Mouse (Mus musculus): ENCODE data around the gene Lenep. TPM values are rescaled to one million over a fixed set of nuclear protein-coding genes. Genes with fewer than 3 reads are reported as not detected.

Lenep gene
- total RNA-seq, 2 experiments from 2014 or later: 0.24 to 0.72 TPM

DNA sequence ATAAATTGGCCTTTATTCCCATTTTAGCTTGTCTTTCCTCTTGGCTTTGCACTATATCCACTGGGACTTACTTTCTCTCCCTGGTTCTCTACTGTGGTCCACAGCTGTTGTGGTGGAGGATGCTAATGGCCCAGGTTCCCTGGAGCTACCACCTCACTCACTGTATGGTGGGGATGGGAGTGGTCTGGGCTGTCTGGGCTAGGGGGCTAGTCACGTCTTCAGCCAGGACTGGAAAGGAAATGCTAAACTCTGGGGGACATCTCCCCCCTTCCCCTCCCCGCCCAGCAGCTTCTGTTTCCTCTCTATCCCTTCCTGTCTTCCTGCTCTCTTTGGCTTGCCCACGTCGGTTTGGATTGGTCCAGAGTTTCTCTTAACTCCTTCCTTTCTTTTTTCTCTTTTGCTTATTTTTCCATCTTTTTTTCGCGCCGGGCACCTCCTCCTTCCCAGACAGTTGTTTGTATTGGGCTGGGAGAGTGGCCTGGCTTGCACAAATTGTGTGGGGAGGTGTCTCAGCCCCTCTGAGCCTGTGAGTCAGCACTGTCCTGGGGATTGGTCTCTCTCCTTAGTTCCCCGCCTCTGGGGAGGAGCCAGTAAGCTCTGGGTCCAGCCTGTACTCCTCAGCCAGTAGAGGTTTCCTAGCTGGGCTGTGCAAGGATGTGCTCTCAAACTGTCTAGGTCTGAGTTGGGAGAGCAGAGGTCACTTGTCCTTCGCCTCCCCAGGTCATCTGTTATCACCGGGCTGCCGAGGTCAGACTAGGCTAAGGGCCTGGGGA lies 18.6 kb upstream of the Lenep start:
- intact Hi-C loops (cut with DNase I): loop anchor here (2.0 kb wide), 1 partner anchor 16 kb away; the partner anchor contains the start of gene Pbxip1
- peak; percentile 74 to 82 for DNase-seq

DNA sequence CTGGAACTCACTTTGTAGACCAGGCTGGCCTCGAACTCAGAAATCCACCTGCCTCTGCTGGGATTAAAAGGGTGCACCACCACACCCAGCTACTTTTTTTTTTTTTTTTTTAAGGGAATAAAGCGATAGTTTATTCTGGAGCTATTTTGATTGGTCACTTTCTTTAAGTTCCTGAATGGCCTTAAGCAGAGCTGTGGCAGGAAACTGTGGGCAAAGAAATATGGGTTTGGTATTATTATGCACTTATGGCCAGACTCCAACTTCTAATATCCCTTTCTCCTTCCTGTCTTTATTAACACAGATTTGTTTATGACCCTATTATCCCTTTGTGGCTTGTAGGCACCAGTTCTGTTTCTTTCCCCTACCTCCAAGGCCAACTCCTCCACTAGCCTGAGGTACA lies 17.8 kb upstream of the Lenep start:
- intact Hi-C loops (cut with DNase I): loop anchor here (2.0 kb wide), 1 partner anchor 16 kb away; the partner anchor contains the start of gene Pbxip1
- DNase-seq: no peak

DNA sequence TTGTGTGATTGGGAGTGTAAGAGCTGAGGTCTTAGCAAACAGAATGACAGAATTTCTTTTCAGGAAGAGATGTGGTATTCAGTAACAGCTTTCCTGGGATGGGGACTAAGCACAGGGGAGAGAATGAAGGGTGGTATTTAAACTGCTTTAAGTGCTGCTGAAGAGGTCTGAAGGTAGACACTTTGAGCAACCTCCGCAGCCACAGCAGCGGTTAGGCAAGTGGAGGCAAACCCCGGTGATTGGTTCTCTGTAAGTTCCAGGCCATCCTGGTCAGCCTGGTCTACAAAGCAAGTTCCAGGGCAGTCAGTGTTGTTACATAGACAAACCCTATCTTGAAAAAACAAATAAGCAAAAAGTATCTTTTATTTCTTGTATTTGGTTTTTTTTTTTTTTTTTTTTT lies 17.4 kb upstream of the Lenep start:
- intact Hi-C loops (cut with DNase I): loop anchor here (2.0 kb wide), 1 partner anchor 17 kb away; the partner anchor contains the start of gene Pbxip1

DNA sequence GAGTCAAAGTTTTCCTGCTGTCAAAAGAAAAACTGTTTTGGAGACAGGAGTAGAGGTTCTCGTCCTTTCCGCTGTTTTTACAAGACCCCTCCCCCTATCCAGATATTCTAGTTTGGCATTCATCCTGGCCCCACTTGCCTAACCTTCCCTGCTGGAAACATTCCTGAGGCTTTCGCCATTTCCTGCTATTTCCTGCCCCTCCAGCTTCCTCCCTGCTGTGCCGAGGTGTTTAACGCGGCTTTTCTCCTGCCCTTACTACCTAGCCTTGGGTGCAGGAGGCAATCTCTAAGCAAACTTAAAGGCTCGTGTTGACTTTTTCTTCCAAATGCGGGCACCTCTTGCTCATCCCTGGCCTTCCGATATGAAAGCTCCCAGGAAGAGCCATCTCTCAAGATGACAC lies 17.0 kb upstream of the Lenep start:
- DNase-seq: peak; percentile 63 to 77
- intact Hi-C loops (cut with DNase I): no loop called here

More for the DNA sequence above, 17.4 kb upstream of the Lenep start:
- no peak for DNase-seq

DNA sequence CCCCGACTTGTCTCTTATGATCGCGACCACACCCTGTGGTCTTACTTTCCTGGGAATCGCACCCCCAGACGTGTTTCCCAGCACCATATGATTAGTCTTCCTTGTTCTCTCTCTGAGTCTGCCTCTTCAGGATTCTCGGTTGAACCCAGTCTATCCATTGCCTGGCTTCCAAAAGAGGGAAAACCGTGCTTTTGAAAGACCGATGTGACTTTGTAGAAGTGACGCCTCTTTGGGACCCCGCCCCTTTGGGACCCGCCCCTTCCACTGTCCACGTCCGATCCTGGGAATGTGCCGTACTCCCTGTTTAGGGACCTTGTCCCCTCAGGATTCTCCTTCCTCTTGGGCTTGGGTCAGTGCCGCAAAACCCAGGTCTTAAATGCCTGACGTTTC lies 16.3 kb upstream of the Lenep start:
- intact Hi-C loops (cut with DNase I): no loop called here

DNA sequence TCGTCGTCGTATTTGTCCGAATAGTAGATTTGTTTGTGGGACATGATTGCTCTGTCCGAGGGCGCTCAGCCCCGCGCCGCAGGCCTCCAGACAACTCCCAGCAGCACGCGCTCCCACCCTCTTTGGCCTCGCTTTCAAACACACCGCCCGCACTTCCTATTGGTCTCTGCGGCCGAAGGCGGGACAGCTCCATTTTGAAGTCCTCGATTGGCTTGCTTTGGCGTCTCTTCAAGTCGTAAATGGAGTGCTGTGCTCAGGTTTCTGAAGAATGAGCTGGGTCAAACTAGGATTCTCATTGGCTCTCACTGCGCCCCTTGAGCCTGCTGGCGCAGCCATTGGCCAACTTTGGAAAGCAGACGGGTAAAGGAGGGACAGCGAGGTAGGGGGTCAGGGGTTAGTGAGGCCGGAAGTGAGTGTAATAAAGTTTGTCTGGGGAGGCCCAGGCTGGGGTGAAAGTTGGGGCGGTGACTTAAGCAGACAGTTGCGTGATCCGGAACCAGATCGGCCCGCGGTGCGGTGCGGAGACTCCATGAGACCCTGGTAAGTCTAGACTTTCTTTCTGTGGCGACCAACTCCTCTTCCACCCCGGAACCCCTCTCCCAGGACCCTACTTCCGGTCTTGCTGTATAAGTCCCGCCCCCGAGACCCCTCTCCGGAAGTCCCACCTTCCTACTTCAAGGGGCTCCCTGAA lies 15.7 kb upstream of the Lenep start, which contains the start of the genes Cks1b and Shc1:
TSS of gene Cks1b (minus strand) at position 214 of the 691 bp plus-strand sequence.
TSS of gene Shc1 (plus strand) at position 274 of the 691 bp plus-strand sequence.
- intact Hi-C loops (cut with DNase I): no loop called here
- DNase-seq: peak; percentile 90 to 91

More for the DNA sequence above, 16.3 kb upstream of the Lenep start:
- DNase-seq: peak; percentile 79 to 80

DNA sequence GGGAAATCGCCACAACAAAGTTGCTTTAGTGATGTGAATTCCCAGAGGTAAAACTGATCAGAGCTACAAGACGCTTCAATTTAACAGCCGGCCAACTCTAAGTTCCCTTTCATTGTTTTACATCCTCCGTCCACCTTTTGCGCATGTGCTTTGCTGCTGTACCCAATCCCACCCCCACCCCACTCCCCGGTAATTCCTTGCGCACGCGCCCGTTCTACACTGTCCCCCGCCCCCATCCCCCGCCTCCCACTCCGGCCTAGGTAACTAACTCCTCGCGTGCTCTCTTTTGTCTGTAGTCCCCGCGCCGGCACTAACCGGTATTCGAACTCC lies 15.2 kb upstream of the Lenep start:
- no peak for DNase-seq
- intact Hi-C loops (cut with DNase I): no loop called here

DNA sequence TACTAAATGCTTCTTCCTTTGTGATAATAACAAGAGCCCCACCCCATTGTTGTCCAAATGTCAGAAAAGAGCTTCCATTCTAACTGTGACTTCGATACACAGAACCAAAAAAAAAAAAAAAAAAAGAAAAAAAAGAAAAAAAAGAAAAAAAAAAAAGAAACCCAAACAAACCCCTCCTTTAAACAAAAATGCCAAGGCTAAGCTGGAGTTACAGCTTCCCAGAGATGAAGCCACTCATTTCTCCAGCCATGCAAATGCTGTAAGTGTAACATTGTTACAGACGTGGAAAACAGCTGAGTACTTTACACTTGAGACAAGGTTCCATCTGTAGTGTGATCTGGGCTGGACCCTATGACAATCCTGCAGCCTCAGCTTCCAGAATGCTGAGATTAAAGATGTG lies 14.5 kb upstream of the Lenep start:
- no peak for DNase-seq
- intact Hi-C loops (cut with DNase I): no loop called here

DNA sequence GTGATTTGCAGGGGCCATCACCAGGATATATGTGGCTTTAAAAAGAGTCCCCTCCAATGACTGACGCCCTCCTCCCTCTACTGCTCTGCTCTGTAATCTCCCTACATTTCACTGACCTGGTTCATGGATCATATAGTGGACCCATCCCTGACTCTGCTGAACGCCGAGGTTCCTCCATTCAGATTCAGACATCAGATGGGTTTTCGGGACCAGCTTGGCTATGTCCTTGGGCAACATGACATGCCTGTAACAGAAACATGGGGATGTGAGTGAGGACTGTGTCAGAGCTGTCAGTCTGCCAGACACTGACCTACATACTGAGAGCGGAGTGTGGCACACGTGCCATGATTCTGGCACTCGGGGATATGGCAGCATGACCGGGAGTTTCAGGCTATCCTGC lies 13.6 kb upstream of the Lenep start:
- no peak for DNase-seq
- intact Hi-C loops (cut with DNase I): no loop called here

DNA sequence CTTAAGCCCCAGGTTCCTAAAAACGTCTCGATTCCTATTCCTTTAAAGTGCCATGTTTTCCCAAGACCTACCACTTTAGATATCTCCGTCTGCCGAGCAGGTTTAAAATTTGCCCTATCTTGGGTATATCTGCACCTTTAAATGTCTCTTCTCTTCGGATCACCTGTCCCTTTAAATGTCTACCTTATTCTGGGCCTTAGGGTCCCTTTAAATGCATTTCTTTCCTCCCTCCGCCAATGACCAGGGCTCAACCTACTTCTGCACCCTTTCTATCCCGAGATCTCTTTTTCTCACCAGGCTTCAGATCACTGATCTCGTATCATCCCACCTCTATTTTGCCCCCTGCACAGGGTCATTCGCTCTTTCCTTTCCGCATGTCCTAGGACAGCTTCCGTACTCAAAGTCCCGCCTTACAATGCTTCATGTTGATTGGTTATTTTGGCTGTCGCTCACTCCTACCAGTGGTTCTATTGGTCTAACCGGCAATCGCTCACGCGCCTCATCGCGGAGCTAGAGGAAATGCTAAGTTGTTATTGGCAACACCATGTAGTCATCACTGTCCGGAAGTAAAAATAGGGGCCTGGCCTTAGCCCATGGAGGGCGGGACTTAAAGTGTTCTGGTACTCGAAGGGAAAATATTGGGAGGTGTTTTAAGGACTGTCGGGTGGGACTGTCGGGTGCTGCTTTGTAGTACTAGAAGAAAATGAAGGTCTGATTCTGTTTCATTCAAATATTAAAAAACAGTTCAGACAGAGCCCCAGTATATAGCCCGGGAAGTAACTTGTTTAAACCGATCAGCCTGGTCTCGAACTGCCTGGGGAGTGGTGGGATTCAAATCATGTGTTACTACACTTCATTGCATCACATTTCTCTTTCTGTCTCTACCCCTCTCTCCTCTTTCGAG lies 9.1 kb upstream of the Lenep start, which contains the start of gene Flad1:
TSS of gene Flad1 (minus strand) at position 381 of the 904 bp plus-strand sequence.
- DNase-seq: peak; percentile 100
- intact Hi-C loops (cut with DNase I): loop anchor here (2.0 kb wide), 1 partner anchor 15 kb away; no protein-coding TSS in a partner anchor

DNA sequence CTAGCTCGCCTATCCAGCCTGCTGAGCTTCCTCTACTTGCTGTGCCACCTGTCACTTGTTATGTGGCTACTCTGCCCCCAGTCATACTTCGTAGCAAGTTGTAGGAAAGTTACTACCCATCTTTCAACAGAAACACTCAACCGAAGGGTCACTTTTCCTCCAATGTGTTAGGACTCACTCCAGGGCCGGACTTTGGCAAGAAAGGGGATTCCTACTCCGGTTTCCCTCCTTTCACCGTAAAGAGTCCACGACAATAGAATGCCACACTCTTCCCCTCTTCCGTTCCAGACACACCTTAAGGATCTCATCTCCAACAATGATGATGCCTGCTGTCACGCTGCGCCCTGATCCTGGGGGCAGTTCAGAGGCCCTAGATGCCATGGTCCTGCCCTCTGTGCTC lies 8.3 kb upstream of the Lenep start:
- no peak for DNase-seq
- intact Hi-C loops (cut with DNase I): loop anchor here (2.0 kb wide), 1 partner anchor 14 kb away; no protein-coding TSS in a partner anchor

DNA sequence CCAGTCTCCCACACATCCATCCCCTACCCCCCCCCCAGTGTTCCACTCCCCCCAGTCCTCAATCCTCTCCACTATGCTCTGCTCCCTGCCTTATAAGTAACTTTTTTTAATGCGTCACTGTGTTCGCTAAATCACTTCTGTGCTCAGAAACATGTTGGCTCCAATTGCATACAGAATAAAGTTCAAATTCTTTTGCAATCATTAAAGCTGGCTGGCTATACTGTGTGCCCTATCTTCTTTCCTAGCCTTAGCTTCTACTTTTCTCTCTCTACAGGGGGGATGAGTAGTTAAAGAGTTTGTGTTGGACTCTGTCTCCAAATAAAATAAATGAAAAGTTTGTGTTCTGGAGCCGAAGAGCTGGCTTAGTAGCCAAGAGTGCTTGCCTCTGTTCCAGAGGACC lies 7.1 kb upstream of the Lenep start:
- DNase-seq: no peak
- intact Hi-C loops (cut with DNase I): loop anchor here (2.0 kb wide), 1 partner anchor 13 kb away; no protein-coding TSS in a partner anchor

DNA sequence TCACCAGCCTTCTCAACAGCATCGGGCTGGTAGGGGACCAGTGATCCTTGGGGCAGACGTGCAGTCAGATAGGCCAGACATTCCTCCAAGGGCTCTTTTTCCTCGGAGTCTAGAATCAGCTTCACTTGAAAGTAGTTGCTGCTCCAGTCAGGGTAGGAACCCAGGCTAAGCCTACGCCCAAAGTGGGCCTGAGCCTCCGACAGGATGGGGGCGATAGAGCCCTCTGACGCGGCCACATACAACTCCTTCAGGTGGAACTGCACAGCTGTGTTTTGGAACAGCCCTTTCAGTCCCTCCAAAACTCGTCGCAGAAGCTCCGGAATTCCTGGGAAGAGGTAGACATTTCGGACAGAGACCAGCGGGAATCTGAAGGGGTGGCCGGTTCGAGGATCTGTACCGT lies 5.9 kb upstream of the Lenep start:
- intact Hi-C loops (cut with DNase I): no loop called here
- no peak for DNase-seq

DNA sequence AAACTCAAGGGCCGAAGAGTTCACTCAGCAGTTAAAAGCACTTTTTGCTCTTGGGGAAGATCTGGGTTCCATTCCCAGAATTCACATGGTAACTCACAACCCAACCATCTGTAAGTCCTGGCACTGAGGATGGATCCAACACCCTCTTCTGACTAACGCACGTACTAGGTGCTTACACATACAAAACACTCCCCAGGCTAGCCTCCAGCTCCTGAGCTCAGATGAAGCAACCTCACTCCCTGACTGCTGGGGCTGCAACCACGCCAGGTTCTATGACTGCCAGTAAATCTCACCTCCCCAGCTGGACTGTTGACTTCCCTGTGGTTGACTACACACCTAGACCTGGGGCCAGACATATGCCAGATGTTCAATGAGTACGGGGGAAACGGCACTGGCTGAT lies 4.3 kb upstream of the Lenep start:
- intact Hi-C loops (cut with DNase I): no loop called here
- no peak for DNase-seq

DNA sequence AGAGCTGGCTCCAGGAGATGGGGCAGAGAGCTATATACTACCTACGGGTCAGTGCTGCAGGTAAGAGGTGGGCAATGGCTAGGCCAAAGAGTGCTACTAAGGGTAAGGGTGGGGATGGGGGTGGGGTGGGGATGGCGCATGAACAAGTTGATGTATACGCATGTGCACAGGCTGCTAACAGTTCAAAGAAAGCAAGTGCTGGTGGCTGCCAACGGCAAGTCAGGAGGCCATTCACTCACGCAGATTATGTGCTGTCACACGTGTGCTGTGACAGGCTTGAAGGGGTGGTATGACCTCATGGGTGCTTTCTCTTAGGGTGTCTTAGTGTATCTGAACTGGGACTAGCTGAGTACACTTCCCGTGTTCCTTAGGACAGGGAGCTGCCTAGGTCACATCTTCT lies 1.3 kb downstream of the Lenep start:
- intact Hi-C loops (cut with DNase I): no loop called here

DNA sequence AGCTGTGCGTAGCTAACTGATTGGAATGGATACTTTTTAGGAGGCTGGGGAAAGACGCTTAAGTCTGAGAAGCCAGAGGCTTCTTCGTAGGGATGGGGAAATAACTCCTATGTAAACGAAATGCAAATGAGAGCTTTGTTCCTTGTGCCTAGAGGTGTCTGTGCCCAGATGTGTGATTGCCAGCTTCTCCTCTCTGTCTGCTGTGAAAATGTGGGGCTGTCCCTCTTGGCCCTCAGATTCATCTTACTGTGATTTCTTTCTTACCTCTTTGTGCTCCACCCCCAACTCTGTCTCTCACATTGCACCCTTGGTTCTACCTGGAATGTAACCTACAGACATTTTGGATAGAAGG lies 6.0 kb downstream of the Lenep start:
- intact Hi-C loops (cut with DNase I): loop anchor here (2.0 to 5.0 kb wide), 3 partner anchors 14 to 91 kb away; partner anchors contain the start of gene Flad1
- DNase-seq: no peak

More for the DNA sequence above, 1.3 kb downstream of the Lenep start:
- no peak for DNase-seq

DNA sequence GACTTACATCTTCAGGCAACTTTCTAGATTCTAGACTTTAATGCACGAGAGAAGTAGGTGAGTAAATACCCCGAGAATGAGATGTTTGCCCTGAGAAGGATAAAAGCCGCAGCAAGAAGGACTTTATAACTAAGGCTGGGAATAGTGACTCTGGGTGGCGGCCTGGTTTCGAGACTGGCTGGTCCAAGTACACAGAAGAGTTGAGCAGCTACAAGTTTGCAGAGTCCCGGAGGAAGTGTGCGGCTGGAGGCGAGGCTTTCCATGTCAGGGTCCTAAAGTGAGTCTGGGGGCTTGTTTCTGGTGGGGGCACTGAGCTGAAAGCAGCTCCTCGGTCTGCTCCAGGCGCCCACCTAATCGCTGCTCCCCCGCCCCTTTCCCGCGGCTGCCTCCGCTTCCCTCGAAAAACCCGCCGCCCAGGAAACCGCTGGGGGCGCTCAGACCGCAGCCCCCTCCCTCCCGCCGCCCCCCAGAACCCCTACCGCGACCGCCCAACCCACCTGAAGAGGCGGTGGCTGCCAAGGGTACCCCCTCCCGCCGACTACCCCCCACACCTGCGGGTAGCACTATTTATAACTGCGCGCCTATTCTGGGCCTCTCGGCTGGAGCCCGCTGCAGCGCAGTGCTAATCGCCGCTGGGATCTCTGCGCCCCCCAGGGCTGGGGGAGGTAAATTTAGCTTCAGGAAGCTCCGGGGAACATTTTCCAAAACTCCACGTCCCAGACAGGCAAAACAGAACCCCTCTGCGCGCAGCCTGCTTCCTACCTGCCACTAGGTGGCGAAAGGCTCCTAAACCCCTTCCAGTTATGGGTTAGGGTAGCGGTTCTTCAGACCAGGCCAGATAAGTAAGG lies 6.6 kb downstream of the Lenep start:
- intact Hi-C loops (cut with DNase I): loop anchor here (2.0 to 5.0 kb wide), 4 partner anchors 15 to 91 kb away; partner anchors contain the start of genes Adam15 and Flad1
- DNase-seq: peak; percentile 72 to 81

DNA sequence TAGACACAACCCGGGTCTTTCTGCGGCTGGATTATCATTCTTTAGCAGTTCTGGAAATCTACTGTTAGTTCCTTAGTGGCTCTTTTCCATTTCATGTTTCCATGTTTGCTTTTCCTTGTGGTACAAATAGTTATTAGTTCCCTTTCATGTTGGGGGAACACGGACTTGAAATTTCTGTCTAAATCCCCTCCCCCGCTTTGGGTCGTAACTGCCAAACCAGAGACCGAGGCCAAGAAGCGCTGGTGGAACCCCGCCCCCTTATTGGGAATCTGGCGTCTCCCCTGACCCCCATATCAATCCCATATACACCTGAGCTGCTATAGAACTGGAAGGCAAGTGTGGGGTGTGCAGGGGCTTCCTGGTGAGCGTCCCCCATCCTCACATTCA lies 7.2 kb downstream of the Lenep start:
- intact Hi-C loops (cut with DNase I): loop anchor here (2.0 to 5.0 kb wide), 3 partner anchors 47 to 92 kb away; partner anchors contain the start of gene Adam15
- DNase-seq: no peak

DNA sequence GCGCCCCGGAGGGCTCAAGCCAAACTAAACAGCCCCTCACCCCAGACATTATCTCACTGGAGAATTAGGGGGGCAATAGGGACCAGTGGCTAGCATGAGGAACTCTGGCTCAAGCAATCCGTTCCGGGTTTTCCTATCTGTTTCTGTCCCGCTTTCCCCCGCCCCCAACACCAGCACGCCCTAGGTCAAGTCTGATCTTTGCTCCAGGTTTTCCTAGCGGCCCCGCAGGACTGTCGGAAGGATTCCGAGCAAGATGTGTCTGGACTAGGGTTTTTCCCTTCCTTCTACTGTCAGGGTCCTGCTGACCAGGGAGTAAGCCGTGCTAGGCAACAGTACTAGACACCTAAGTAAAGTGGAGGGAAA lies 7.7 kb downstream of the Lenep start:
- DNase-seq: peak in 1 of 2 experiments; percentile 78
- intact Hi-C loops (cut with DNase I): loop anchor here (2.0 to 5.0 kb wide), 3 partner anchors 46 to 92 kb away; partner anchors contain the start of gene Adam15
